Mouse (Mus musculus) liver, embryonic 14.5 days (tissue): ENCODE results near the gene Runx3. TPM values are rescaled to one million over a fixed set of nuclear protein-coding genes. Genes with fewer than 3 reads are reported as not detected.

ENCODE experiments used
- ATAC-seq: fragments of 200-750 bp; cut with Nextera tagmentation; 2 replicates; pipeline ENCODE4 v1.8.0; 2017; ENCODE audit warnings: moderate number of reproducible peaks, mild to moderate bottlenecking, moderate library complexity; ENCODE audit not compliant: insufficient read depth
- DNase-seq, 3 experiments: peaks; one replicate each; pipeline ENCODE4 v3.0.0-alpha.2; 2012 to 2013; ENCODE audit warnings: low read depth in 3 of 3, low spot score in 3 of 3
- H3K27ac ChIP-seq: fragments of 300-500 bp; sonication (generic); 2 replicates; pipeline ENCODE4 v1.5.1; 2014; ENCODE audit warnings: moderate library complexity, mild to moderate bottlenecking, control low read depth, inconsistent platforms
- H3K27me3 ChIP-seq: fragments of 300-500 bp; sonication (generic); 2 replicates; pipeline ENCODE4 v1.6.1; 2014; ENCODE audit warnings: mild to moderate bottlenecking, low read length, moderate library complexity; ENCODE audit not compliant: control insufficient read depth, insufficient read depth
- H3K36me3 ChIP-seq: fragments of 300-500 bp; sonication (generic); replicated peaks from 2 replicates; pipeline ENCODE4 v1.6.1; 2014; ENCODE audit warnings: low read depth; ENCODE audit not compliant: control insufficient read depth, insufficient read depth
- H3K4me1 ChIP-seq, 2 experiments: fragments of 200-500 bp in 1 of 2; fragments of 300-500 bp in 1 of 2; sonication (generic) in 1 of 2; replicated peaks; 2 replicates each; pipeline ENCODE4 v1.6.1; 2012 to 2014; ENCODE audit warnings: antibody characterized with exemption in 1 of 2, inconsistent platforms in 1 of 2, low read length in 1 of 2; ENCODE audit not compliant: control insufficient read depth in 2 of 2, insufficient read depth in 2 of 2
- H3K4me2 ChIP-seq: fragments of 300-500 bp; sonication (generic); 2 replicates; pipeline ENCODE4 v1.6.1; 2014; ENCODE audit warnings: low read depth, mild to moderate bottlenecking, control low read depth, moderate library complexity
- H3K4me3 ChIP-seq, 2 experiments: fragments of 200-500 bp in 1 of 2; fragments of 300-500 bp in 1 of 2; sonication (generic) in 1 of 2; 2 replicates each; pipeline ENCODE4 v1.5.1; 2012 to 2014; ENCODE audit warnings: low read depth in 2 of 2, low read length in 2 of 2, mild to moderate bottlenecking in 2 of 2, control low read depth in 1 of 2, inconsistent platforms in 1 of 2, moderate library complexity in 1 of 2; ENCODE audit not compliant: insufficient read depth in 1 of 2
- H3K9ac ChIP-seq: fragments of 300-500 bp; sonication (generic); replicated peaks from 2 replicates; pipeline ENCODE4 v1.6.1; 2014; ENCODE audit warnings: mild to moderate bottlenecking, control low read depth, moderate library complexity
- H3K9me3 ChIP-seq: fragments of 300-500 bp; sonication (generic); 2 replicates; pipeline ENCODE4 v1.6.1; 2016; ENCODE audit warnings: low read length, mixed read lengths; ENCODE audit not compliant: control insufficient read depth
- CTCF ChIP-seq: IDR thresholded peaks from 2 replicates; pipeline ENCODE4 v1.5.1; 2016; ENCODE audit warnings: antibody characterized with exemption, low read depth, control low read depth
- EP300 ChIP-seq: IDR thresholded peaks from 2 replicates; pipeline ENCODE4 v1.6.1; 2016; ENCODE audit warnings: antibody characterized with exemption, low read depth
- WGBS: fragments of 180-500 bp; shearing (Covaris S2); extraction: QIAGEN DNeasy Blood & Tissue Kit; methylation state at CpG from one replicate; pipeline ENCODE4 v1.1.7; 2014; ENCODE audit not compliant: insufficient replicate concordance; 5-methylcytosine and 5-hydroxymethylcytosine counted together
- polyA plus RNA-seq, 2 experiments: library from polyadenylated mRNA; depleted of rRNA in 1 of 2; stranded (reverse) in 1 of 2; unstranded in 1 of 2; fragments of >200 nt; fragmentation: Nextera tagmentation in 1 of 2; extraction: Ambion mirVana in 1 of 2; gene quantifications; 2 replicates each; pipeline versions ENCODE4 v1.2.1 to v1.2.3; 2012 to 2014

Gene Runx3
- polyA plus RNA-seq, 2 experiments: 0.99 to 1.2 TPM

DNA sequence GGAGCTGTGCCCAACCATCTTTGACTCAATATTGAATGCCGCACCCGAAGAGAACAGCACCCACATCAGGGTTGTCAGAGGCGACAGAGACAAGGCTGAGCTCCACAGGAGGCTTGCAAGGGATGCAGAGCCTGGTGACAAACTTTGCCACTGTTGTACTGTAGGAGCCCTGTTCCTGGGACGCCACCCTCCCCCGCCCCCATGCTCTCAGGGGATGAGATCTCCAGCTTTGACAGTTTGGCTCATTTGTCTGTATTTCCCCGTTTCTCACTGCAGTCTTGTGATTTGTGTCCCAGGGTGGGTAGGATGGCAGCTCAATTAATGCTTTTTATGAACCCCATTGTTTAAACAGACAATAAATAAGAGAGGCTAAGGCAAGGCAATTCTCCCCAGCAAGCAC is 14.9 kb downstream of the Runx3 start:
- ATAC-seq (no peak), DNase-seq (no peak)
- WGBS: 62% methylated on average over 6 of the region's 6 CpGs
- no peak for TF ChIP-seq CTCF
- no peak for TF ChIP-seq EP300
- Histone ChIP-seq H3K27me3 (peaks cover 19% of the 10 kb centered on the region), H3K4me1 (no peaks in the 10 kb centered on the region), H3K4me3 (no peak overlapping the region), H3K27ac (no peak overlapping the region), H3K4me2 (no peak overlapping the region), H3K36me3 (no peaks in the 10 kb centered on the region), H3K9ac (no peak overlapping the region), H3K9me3 (no peaks in the 10 kb centered on the region)

DNA sequence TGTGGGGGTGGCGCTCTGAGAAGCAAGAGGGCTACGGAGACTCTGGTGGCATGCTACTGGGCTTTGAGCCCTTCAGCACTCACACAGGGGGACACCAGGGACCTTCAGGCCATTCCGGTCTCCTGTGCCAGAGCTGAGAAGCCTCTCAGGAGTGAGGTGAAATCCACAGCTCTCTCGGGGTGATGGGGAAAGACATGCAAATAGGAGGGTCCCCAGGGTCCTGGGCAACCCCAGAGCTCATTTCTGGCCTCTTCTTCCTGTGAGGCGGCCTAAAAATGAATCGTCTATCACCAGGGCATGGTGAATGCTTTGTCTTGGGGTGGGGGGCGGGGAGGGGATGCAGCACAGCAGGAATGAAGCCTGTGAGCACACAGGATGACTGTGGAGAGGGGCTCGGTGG is 15.8 kb downstream of the Runx3 start:
- Histone ChIP-seq H3K9ac (no peak overlapping the region), H3K36me3 (no peaks in the 10 kb centered on the region), H3K4me3 (no peak overlapping the region), H3K27ac (no peak overlapping the region), H3K4me1 (no peaks in the 10 kb centered on the region), H3K4me2 (no peak overlapping the region), H3K27me3 (peaks cover 28% of the 10 kb centered on the region), H3K9me3 (no peaks in the 10 kb centered on the region)
- ATAC-seq: no peak
- no peak for DNase-seq
- TF ChIP-seq CTCF (no peak), EP300 (no peak)
- WGBS: 56% methylated on average over 8 of the region's 8 CpGs

DNA sequence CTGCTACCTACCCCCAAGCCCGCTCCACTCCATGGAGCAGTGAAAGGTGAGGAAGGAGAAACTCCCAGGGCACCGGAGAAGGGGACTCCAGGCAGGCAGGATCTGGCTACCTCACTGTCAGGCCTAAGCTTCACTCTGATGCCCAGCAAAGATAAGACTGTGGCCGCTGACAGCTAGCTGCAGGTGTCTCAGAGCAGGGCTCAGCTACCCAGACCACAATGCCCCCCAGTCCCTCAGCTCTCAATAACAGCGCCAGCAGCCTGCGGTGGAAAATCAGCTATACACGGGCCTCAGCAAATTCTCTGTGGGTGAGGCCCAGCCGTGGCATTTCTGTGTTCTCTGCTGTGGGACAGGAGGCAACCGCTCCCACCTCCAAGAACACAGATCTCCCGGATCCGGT is 16.2 kb downstream of the Runx3 start:
- Histone ChIP-seq H3K36me3 (no peaks in the 10 kb centered on the region), H3K4me3 (no peak overlapping the region), H3K9ac (no peak overlapping the region), H3K4me2 (no peak overlapping the region), H3K27me3 (peaks cover 32% of the 10 kb centered on the region), H3K4me1 (no peaks in the 10 kb centered on the region), H3K9me3 (no peaks in the 10 kb centered on the region), H3K27ac (no peak overlapping the region)
- TF ChIP-seq CTCF (no peak), EP300 (no peak)
- DNase-seq: no peak
- WGBS: 50% methylated on average over 10 of the region's 10 CpGs
- ATAC-seq: no peak

DNA sequence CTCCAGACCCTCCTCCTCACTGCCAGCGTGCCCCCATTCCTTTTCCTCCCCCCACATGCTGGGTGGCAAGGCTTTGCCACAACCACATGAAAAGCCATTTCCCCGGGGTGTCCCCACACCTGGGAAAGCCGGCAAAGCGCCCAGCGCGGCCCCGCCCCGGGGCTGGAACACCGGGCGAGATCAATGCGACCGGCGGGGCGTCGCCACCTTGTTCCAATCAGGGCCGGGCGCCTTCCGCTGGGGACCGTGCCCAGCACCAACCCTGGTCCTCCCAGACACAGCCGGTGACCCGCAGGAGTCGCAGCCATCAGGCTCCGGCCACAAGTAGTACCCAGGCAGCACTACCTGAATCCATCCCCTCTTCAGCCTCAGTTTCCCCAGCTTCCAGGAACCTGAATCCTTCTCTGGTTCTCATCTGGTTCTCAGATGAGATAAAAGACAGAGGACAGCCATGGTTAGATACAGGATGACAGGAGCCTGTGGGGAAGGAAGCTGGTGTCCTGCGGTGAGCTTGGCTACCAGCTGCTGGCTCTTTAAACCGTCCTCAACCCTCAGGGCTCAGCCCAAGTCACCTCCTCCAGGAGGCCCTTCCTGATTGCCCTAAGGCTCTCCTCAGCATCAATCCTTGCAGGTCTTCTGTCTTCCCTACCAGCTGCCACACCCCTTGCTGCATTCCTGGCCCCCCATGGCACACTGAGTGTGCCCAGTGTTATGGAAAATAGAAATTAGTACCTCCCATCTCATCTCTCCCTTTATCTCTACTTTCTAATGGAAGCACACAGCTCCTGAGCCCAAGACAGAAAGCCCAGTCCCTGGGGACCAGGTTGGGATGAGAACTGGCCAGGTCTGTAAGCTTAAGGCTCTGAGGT is 20.4 kb downstream of the Runx3 start:
- ATAC-seq: no peak
- Histone ChIP-seq H3K9ac (no peak overlapping the region), H3K27ac (no peak overlapping the region), H3K36me3 (no peaks in the 10 kb centered on the region), H3K4me1 (no peaks in the 10 kb centered on the region), H3K4me2 (no peak overlapping the region), H3K4me3 (no peak overlapping the region), H3K27me3 (peaks cover 37% of the 10 kb centered on the region), H3K9me3 (no peaks in the 10 kb centered on the region)
- no peak for DNase-seq
- TF ChIP-seq CTCF (no peak), EP300 (no peak)
- 2% methylated on average over 25 of the region's 25 CpGs for WGBS

DNA sequence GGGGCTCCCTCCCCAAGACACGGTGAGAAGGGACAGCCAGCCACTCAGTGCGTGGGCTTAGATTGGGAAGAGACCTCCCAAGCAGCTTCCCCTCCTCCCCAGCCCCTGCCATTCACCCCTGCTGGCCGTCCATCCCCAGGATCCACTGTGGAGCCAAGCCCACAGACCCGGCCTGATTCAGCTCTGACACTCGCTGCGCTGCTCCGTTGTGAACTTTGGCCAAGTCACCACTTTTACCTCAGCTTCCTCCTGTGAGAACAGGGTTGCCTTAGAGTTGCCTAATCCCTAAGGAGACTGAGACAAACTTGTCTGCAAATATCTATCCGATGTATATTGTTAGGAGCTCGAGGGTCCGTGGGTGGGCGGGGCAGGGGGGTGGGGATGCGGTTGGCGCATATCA is 21.3 kb downstream of the Runx3 start:
- Histone ChIP-seq H3K36me3 (no peaks in the 10 kb centered on the region), H3K27ac (no peak overlapping the region), H3K9me3 (no peaks in the 10 kb centered on the region), H3K4me3 (no peak overlapping the region), H3K27me3 (peaks cover 37% of the 10 kb centered on the region), H3K4me2 (no peak overlapping the region), H3K9ac (no peak overlapping the region), H3K4me1 (no peaks in the 10 kb centered on the region)
- WGBS: 5% methylated on average over 13 of the region's 13 CpGs
- TF ChIP-seq CTCF: no peak
- TF ChIP-seq EP300: no peak
- ATAC-seq (no peak), DNase-seq (no peak)
